Mouse (Mus musculus) lung, embryonic 16.5 days (tissue): ENCODE results near the gene Atg9a. TPM values are rescaled to one million over a fixed set of nuclear protein-coding genes. Genes with fewer than 3 reads are reported as not detected.

Experiments used
- ATAC-seq: fragments of 200-750 bp; cut with Nextera tagmentation; 2 replicates; pipeline ENCODE4 v1.8.0; 2017; ENCODE audit warnings: low read depth, mild to moderate bottlenecking, moderate library complexity
- H3K27ac ChIP-seq: fragments of 300-500 bp; sonication (generic); 2 replicates; pipeline ENCODE4 v1.5.1; 2014; ENCODE audit warnings: mild to moderate bottlenecking, control low read depth, low read length
- H3K27me3 ChIP-seq: fragments of 300-500 bp; sonication (generic); 2 replicates; pipeline ENCODE4 v1.6.1; 2014; ENCODE audit warnings: low read depth, low read length, mixed read lengths; ENCODE audit not compliant: control insufficient read depth, insufficient read depth
- H3K36me3 ChIP-seq: fragments of 300-500 bp; sonication (generic); 2 replicates; pipeline ENCODE4 v1.6.1; 2014; ENCODE audit warnings: low read length; ENCODE audit not compliant: control insufficient read depth, insufficient read depth
- H3K4me1 ChIP-seq: fragments of 300-500 bp; sonication (generic); replicated peaks from 2 replicates; pipeline ENCODE4 v1.6.1; 2014; ENCODE audit warnings: low read length, mixed read lengths; ENCODE audit not compliant: control insufficient read depth, insufficient read depth
- H3K4me2 ChIP-seq: fragments of 300-500 bp; sonication (generic); 2 replicates; pipeline ENCODE4 v1.6.1; 2014; ENCODE audit warnings: low read depth, low read length, control low read depth
- H3K4me3 ChIP-seq: fragments of 300-500 bp; sonication (generic); 2 replicates; pipeline ENCODE4 v1.5.1; 2014; ENCODE audit warnings: mild to moderate bottlenecking, low read length, control low read depth
- H3K9ac ChIP-seq: fragments of 300-500 bp; sonication (generic); 2 replicates; pipeline ENCODE4 v1.6.1; 2014; ENCODE audit warnings: low read length, control low read depth
- H3K9me3 ChIP-seq: fragments of 300-500 bp; sonication (generic); 2 replicates; pipeline ENCODE4 v1.6.1; 2016; ENCODE audit warnings: low read length; ENCODE audit not compliant: control insufficient read depth
- WGBS: fragments of 180-500 bp; shearing (Covaris S2); extraction: QIAGEN DNeasy Blood & Tissue Kit; methylation state at CpG from one replicate; pipeline ENCODE4 v1.1.7; 2014; 5-methylcytosine and 5-hydroxymethylcytosine counted together
- polyA plus RNA-seq: library from polyadenylated mRNA; unstranded; fragments of >200 nt; fragmentation: Nextera tagmentation; extraction: Ambion mirVana; gene quantifications from 2 replicates; pipeline ENCODE4 v1.2.1, GENCODE M21; 2015

Gene Atg9a
- polyA plus RNA-seq, 1 experiment from 2014 or later, result 29.1 TPM

DNA sequence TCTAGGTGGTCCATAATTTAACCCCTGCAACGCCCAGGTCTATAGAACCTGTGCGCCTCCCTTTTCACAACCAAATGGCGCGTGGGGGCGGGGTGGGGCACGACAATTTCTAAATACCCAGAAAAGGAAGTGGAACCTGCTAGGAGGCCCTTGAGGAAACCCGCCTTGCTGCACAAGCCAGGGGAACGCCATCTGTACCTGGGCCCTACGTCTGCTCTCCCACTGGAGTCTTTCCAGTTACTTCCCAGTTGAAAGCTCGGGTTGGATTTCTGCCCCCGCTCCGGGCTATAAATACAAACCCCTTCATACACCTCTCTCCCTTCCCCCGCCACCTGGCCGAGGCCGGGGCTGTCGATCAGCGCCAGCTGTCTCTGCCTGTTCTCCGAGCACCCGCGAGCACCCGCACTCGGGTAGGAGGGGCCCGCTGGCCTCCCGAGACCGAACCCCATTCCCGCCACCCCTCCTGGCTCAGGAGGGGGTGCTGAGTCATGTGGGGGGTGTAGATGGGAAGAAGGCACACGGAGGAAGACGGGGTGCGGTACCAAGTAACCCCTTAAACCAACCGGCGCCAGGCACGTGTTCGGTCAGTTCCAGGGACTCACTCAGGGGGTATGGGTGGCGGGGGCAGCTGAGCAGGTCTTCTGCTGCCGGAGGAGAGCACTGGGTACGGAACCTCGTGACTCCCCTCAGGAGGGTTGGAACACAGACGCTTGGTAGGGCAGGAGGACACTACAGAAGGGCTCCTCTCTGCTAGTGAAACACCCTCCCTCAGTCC is 26.4 kb upstream of the Atg9a start:
- H3K27me3 ChIP-seq, result peaks cover 29% of the 10 kb centered on the region
- peaks cover 12% of the 10 kb centered on the region for H3K4me1 ChIP-seq
- H3K9me3 ChIP-seq, result no peaks in the 10 kb centered on the region
- peak overlapping the region; percentile 97 for H3K4me2 ChIP-seq
- ATAC-seq, result peak; percentile 63
- H3K4me3 ChIP-seq, result peak overlapping the region; percentile 54
- H3K9ac ChIP-seq, result peak overlapping the region; percentile 63
- peak overlapping the region; percentile 52 for H3K27ac ChIP-seq
- WGBS, result under 1% methylated on average over 38 of the region's 38 CpGs
- H3K36me3 ChIP-seq, result peaks cover 7% of the 10 kb centered on the region

DNA sequence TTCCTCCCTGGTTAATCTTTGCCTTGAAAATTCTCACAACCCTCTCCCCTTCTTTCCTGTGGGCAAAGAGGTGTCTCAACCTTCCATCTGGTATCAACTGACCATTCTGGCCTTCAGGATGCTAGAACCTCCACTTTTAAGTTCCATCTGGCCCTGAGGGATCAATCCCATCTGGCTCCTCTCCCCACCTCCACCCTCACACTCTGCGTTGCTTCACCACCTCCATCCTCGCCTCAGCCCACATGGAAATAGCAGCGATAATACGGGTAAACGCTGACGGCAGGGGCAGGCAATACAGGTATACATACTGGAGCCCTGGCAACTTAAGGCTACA is 25.9 kb upstream of the Atg9a start:
- H3K4me3 ChIP-seq, result peak overlapping the region; percentile 54
- ATAC-seq, result no peak
- H3K4me1 ChIP-seq, result peaks cover 12% of the 10 kb centered on the region
- 3% methylated on average over 6 of the region's 6 CpGs for WGBS
- H3K4me2 ChIP-seq, result peak overlapping the region; percentile 97
- peak overlapping the region; percentile 63; the same call in 1 of the 2 replicates for H3K9ac ChIP-seq
- H3K27me3 ChIP-seq, result peaks cover 29% of the 10 kb centered on the region
- no peaks in the 10 kb centered on the region for H3K9me3 ChIP-seq
- no peak overlapping the region; the same call in 1 of the 2 replicates for H3K27ac ChIP-seq
- H3K36me3 ChIP-seq, result peaks cover 10% of the 10 kb centered on the region

DNA sequence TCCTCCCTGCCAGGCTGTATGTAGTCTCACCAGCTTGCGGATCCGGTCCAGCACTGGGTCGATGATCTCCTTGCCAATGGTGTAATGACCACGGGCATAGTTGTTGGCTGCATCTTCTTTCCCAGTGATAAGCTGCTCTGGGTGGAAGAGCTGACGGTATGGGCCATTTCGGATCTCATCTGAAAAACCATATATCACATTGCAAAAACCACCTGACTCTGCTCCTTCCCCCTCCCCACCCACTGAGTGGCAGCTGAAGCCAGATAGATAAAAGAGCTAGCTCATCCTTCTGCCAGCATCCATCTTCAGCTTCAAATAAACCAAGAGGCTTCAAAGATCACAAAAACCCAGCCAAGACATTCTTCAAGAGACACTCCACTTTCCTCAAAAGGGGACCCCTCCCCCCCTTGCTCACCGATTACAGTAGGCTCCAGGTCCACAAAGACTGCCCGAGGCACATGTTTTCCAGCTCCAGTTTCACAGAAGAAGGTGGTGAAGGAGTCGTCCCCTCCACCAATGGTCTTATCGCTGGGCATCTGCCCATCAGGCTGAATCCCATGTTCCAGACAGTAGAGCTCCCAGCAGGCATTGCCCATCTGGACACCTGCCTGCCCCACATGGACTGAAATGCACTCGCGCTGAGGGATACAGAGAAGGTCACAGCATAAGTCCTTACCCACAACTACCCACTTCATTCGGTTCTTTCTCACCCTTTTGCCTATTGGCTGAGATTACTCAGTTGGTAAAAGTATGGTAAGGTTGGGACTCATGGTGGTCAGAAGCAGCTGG is 25.0 kb upstream of the Atg9a start:
- ATAC-seq, result no peak
- 69% methylated on average over 13 of the region's 13 CpGs for whole genome bisulfite sequencing
- no peak overlapping the region for H3K4me3 ChIP-seq
- H3K4me1 ChIP-seq, result peaks cover 13% of the 10 kb centered on the region
- H3K36me3 ChIP-seq, result peaks cover 13% of the 10 kb centered on the region
- no peak overlapping the region for H3K4me2 ChIP-seq
- no peak overlapping the region for H3K9ac ChIP-seq
- H3K27ac ChIP-seq, result no peak overlapping the region
- no peaks in the 10 kb centered on the region for H3K9me3 ChIP-seq
- peaks cover 29% of the 10 kb centered on the region for H3K27me3 ChIP-seq

- Histone ChIP-seq H3K27me3 (peaks cover 29% of the 10 kb centered on the region), H3K9me3 (no peaks in the 10 kb centered on the region), H3K36me3 (peaks cover 13% of the 10 kb centered on the region), H3K4me2 (no peak overlapping the region), H3K4me3 (no peak overlapping the region), H3K4me1 (peaks cover 21% of the 10 kb centered on the region), H3K9ac (no peak overlapping the region), H3K27ac (no peak overlapping the region)
- 91% methylated on average over 9 of the region's 9 CpGs for WGBS
- ATAC-seq, result no peak
Measured at GRCm38 (mm10) chr1:75215785-75216184, 23.8 kb upstream of the Atg9a start.

DNA sequence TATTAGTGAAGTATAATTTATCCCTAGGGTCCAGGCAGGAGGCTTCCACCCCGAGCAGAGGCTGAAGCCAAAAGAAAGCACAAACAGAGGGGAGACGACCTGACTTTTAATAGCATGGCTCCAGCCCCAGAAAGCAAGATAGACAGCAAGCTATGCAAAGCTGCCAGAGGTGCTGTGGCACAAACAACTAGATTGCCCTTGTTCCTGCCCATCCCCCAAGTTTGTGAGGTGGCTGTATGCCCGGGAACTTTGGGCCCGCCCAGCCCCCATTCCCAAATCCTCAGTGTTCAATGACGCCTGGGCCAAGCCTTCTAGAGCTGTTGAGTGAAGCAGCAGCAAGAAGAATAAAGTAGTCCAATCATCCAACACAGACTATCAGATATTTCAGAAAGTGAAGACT is 22.9 kb upstream of the Atg9a start:
- Histone ChIP-seq H3K9me3 (no peaks in the 10 kb centered on the region), H3K4me2 (no peak overlapping the region), H3K27ac (peak overlapping the region; percentile 70; the same call in 1 of the 2 replicates), H3K36me3 (peaks cover 13% of the 10 kb centered on the region), H3K27me3 (peaks cover 22% of the 10 kb centered on the region), H3K9ac (no peak overlapping the region), H3K4me1 (peaks cover 25% of the 10 kb centered on the region), H3K4me3 (no peak overlapping the region)
- WGBS, result 51% methylated on average over 5 of the region's 5 CpGs
- ATAC-seq, result no peak

GRCm38 (mm10) chr1:75214442-75214841 is 22.4 kb upstream of the Atg9a start:
- Histone ChIP-seq H3K27me3 (peaks cover 17% of the 10 kb centered on the region), H3K4me2 (no peak overlapping the region), H3K4me1 (peaks cover 25% of the 10 kb centered on the region), H3K9ac (no peak overlapping the region), H3K4me3 (no peak overlapping the region), H3K27ac (peak overlapping the region; percentile 70), H3K9me3 (no peaks in the 10 kb centered on the region), H3K36me3 (peaks cover 13% of the 10 kb centered on the region)
- WGBS, result 57% methylated on average over 2 of the region's 2 CpGs
- no peak for ATAC-seq

DNA sequence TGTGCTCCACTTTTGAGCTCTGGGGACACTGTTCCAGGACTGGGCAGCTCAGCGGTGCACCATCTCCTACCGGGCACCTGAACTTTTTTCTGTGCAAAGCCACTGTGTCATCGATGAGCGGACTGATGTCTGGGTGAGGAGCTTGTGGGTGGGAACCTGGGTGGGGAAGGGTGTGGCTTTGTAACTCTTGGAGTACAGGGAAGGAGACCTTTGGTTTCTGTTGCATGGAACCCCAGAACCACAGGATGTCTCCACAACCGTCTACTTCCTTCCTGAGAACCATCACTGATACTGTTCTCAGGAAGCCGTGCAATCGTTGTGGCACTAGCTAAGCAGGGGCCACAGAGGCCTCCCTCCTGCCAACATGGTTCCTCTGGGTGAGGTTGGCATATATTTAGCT is 21.1 kb upstream of the Atg9a start:
- H3K9ac ChIP-seq, result no peak overlapping the region
- 79% methylated on average over 7 of the region's 7 CpGs for WGBS
- peaks cover 26% of the 10 kb centered on the region for H3K4me1 ChIP-seq
- no peak for ATAC-seq
- no peak overlapping the region for H3K4me2 ChIP-seq
- peaks cover 6% of the 10 kb centered on the region for H3K27me3 ChIP-seq
- H3K9me3 ChIP-seq, result no peaks in the 10 kb centered on the region
- H3K36me3 ChIP-seq, result peaks cover 13% of the 10 kb centered on the region
- H3K4me3 ChIP-seq, result no peak overlapping the region
- H3K27ac ChIP-seq, result no peak overlapping the region

- 70% methylated on average over 4 of the region's 4 CpGs for WGBS
Measured at GRCm38 (mm10) chr1:75212542-75212941, 20.5 kb upstream of the Atg9a start.

GRCm38 (mm10) chr1:75211141-75211708 is 19.2 kb upstream of the Atg9a start:
- ATAC-seq, result peak; percentile 2; the same call in 1 of the 2 replicates
- peak overlapping the region; percentile 94 for H3K9ac ChIP-seq
- peak overlapping the region; percentile 80 for H3K4me3 ChIP-seq
- peaks cover 13% of the 10 kb centered on the region for H3K36me3 ChIP-seq
- peaks cover 26% of the 10 kb centered on the region for H3K4me1 ChIP-seq
- no peaks in the 10 kb centered on the region for H3K9me3 ChIP-seq
- WGBS, result 9% methylated on average over 17 of the region's 17 CpGs
- H3K27me3 ChIP-seq, result no peaks in the 10 kb centered on the region
- peak overlapping the region; percentile 73 for H3K4me2 ChIP-seq
- 0 out of 2 replicates have a peak overlapping the region, but pooled peaks have one; percentile 25 for H3K27ac ChIP-seq

More at GRCm38 (mm10) chr1:75212542-75212941, 20.5 kb upstream of the Atg9a start:
- Histone ChIP-seq H3K4me2 (no peak overlapping the region), H3K36me3 (peaks cover 13% of the 10 kb centered on the region), H3K27me3 (peaks cover 3% of the 10 kb centered on the region; the same call in 1 of the 2 replicates), H3K4me3 (no peak overlapping the region), H3K27ac (no peak overlapping the region), H3K9ac (no peak overlapping the region), H3K4me1 (peaks cover 26% of the 10 kb centered on the region), H3K9me3 (no peaks in the 10 kb centered on the region)
- no peak for ATAC-seq
